Mouse (Mus musculus) lung, postnatal 4 days (tissue): ENCODE measurements around the gene Zfp444.

Source experiments
- DNase-seq, 2 experiments: peaks; one replicate each; pipeline ENCODE4 v3.0.0; 2021

The Zfp444 gene

GRCm38 (mm10) chr7:6172006-6172649 lies at the start of gene Zfp444:
Gene Zfp444 (plus strand): TSS chr7:6172226.
- peak; percentile 97 to 98 for DNase-seq

- DNase-seq = peak in 1 of 2 experiments; percentile 81
Measured at GRCm38 (mm10) chr7:6126690-6127448, 45.2 kb upstream of the Zfp444 start.

- no peak for DNase-seq
Measured at GRCm38 (mm10) chr7:6130346-6130745, 41.7 kb upstream of the Zfp444 start.

GRCm38 (mm10) chr7:6132646-6133045 lies 39.4 kb upstream of the Zfp444 start:
- DNase-seq = no peak

GRCm38 (mm10) chr7:6136497-6136896 lies 35.5 kb upstream of the Zfp444 start:
- DNase-seq = no peak

- DNase-seq = no peak
Measured at GRCm38 (mm10) chr7:6139295-6139694, 32.7 kb upstream of the Zfp444 start.

- no peak for DNase-seq
Measured at GRCm38 (mm10) chr7:6143991-6144531, 28.0 kb upstream of the Zfp444 start.

GRCm38 (mm10) chr7:6145423-6146188 lies 26.4 kb upstream of the Zfp444 start:
- no peak for DNase-seq

- DNase-seq = no peak
Measured at GRCm38 (mm10) chr7:6146194-6146981, 25.6 kb upstream of the Zfp444 start.

- no peak for DNase-seq
Measured at GRCm38 (mm10) chr7:6146982-6147325, 25.1 kb upstream of the Zfp444 start.

GRCm38 (mm10) chr7:6147688-6148087 lies 24.3 kb upstream of the Zfp444 start:
- peak in 1 of 2 experiments; percentile 30 for DNase-seq

GRCm38 (mm10) chr7:6151266-6151665 lies 20.8 kb upstream of the Zfp444 start:
- no peak for DNase-seq

- no peak for DNase-seq
Measured at GRCm38 (mm10) chr7:6152036-6152435, 20.0 kb upstream of the Zfp444 start.

GRCm38 (mm10) chr7:6153131-6153530 lies 18.9 kb upstream of the Zfp444 start:
- DNase-seq = no peak

GRCm38 (mm10) chr7:6154164-6154563 lies 17.9 kb upstream of the Zfp444 start:
- no peak for DNase-seq

- DNase-seq = peak; percentile 86 to 89
Measured at GRCm38 (mm10) chr7:6155031-6155872, 16.8 kb upstream of the Zfp444 start.

GRCm38 (mm10) chr7:6155901-6156411 lies 16.1 kb upstream of the Zfp444 start, which contains the start of gene Zfp787:
Gene Zfp787 (minus strand): TSS chr7:6155997.
- DNase-seq = peak; percentile 97 to 99

GRCm38 (mm10) chr7:6156901-6157472 lies 15.0 kb upstream of the Zfp444 start:
- no peak for DNase-seq

GRCm38 (mm10) chr7:6157479-6157878 lies 14.5 kb upstream of the Zfp444 start:
- DNase-seq = no peak

- DNase-seq = no peak
Measured at GRCm38 (mm10) chr7:6159604-6160003, 12.4 kb upstream of the Zfp444 start.

GRCm38 (mm10) chr7:6161541-6161940 lies 10.5 kb upstream of the Zfp444 start:
- peak in 1 of 2 experiments; percentile 49 for DNase-seq
